Comparison of ENCODE assay signal across 22 mouse cellular contexts in the genomic region with DNA sequence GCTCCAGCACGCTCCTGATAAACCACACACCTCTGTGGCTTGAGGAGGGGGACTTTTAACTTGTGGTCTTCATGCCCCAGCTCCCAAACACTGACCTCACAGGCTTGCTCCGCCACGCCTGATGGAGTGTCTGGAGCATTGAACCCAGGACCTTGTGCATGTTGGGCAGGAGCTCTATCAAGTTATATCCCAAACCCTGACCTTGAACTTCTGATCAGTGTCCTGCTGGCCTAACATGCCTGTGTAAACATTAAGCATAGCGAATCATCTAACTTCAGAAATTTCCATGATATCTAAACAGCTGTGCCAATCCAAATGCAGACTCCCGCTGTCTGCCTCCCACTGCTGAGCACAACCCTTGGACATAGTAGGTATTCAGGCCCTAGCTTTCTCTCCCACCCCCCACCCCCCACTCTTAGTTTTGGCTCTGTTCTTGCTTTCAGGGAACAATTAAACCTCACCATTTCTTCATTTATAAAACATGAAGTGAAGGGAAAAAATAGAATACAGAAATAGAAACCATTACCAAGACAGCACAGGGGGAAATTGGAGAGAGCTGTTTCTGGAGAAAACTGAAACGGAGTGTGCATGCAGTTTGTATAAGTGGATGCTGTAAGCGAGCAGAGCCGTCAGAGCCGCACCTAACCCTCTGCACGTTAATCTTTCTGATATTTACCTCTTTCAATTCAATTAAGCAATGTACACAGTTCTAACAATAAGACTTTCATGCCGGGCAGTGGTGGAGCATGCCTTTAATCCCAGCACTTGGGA.
"Had no signal": no experiment of that assay in that cellular context is flagged by ENCODE, and none has a peak within 500 bp of the region (broad histone marks: within the 10 kb centered on the region; RNA-seq: fewer than 3 reads in every experiment).

No protein-coding gene starts in this region.

- H3K36me3 ChIP-seq: kidney, embryonic 15.5 days; lung, embryonic 15.5 days; midbrain, embryonic 10.5 days; midbrain, embryonic 13.5 days; neural tube, embryonic 13.5 days; stomach, embryonic 15.5 days had no signal

- H3K27ac ChIP-seq: kidney, embryonic 15.5 days; liver, embryonic 14.5 days; lung, embryonic 15.5 days; midbrain, embryonic 10.5 days; midbrain, embryonic 13.5 days; neural tube, embryonic 13.5 days; stomach, embryonic 15.5 days had no signal

- H3K9me3 ChIP-seq: kidney, embryonic 15.5 days; lung, embryonic 15.5 days; megakaryocyte, embryonic 14.5 days; midbrain, embryonic 10.5 days; midbrain, embryonic 13.5 days; neural tube, embryonic 13.5 days; stomach, embryonic 15.5 days had no signal

- H3K4me2 ChIP-seq: kidney, embryonic 15.5 days; liver, embryonic 11.5 days; lung, embryonic 15.5 days; midbrain, embryonic 13.5 days; neural tube, embryonic 13.5 days; stomach, embryonic 15.5 days had no signal

- H3K27me3 ChIP-seq: kidney, embryonic 15.5 days; lung, embryonic 15.5 days; megakaryocyte, embryonic 14.5 days; midbrain, embryonic 13.5 days; neural tube, embryonic 13.5 days; stomach, embryonic 15.5 days had no signal

- H3K4me1 ChIP-seq: lung, embryonic 15.5 days; megakaryocyte, embryonic 14.5 days; midbrain, embryonic 13.5 days; stomach, embryonic 15.5 days had no signal

- DNase-seq: kidney, adult 8-10 months; kidney, postnatal 10 days; kidney, postnatal 36 days; lung, adult 18-20 months; lung, postnatal 10 days; lung, postnatal 36 days; retina, postnatal 1 day; right cerebral cortex, postnatal 25 days; spleen, adult 18-20 months; thymus, adult 18-20 months; thymus, postnatal 36 days had no signal

- H3K9ac ChIP-seq: kidney, embryonic 15.5 days; liver, embryonic 14.5 days; lung, embryonic 15.5 days; midbrain, embryonic 13.5 days; neural tube, embryonic 13.5 days; stomach, embryonic 15.5 days had no signal

- H3K4me3 ChIP-seq: kidney, embryonic 15.5 days; lung, embryonic 15.5 days; megakaryocyte, embryonic 14.5 days; midbrain, embryonic 10.5 days; midbrain, embryonic 13.5 days; myocyte; neural tube, embryonic 13.5 days; stomach, embryonic 15.5 days had no signal

- ATAC-seq: midbrain, embryonic 13.5 days; midbrain, embryonic 16.5 days had no signal
